Mouse (Mus musculus): ENCODE measurements around the gene Dtnb. TPM values are rescaled to one million over a fixed set of nuclear protein-coding genes. Genes with fewer than 3 reads are reported as not detected.

Gene Dtnb
- polyA plus RNA-seq, 1 experiment from 2014 or later = 16.3 TPM

DNA sequence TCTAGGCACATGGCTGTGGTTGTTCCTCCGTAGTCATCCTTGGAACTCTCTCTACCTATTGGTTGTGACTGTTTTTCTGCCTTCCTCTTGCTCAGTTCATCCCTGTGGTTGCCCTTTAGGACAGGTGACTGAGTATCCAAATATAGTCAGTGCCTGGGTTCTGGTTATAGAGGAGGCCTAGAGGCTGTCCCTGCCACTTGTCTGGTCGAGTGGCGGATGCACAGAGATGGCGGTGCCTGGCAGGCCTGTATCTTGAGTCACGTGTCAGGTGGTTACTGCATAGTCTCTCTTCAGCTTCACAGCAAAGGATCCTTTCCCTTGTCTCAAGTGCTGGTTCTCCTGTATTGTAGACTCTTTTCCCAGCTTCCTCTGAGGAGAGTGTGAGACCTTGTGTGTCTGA is 255.6 kb downstream of the Dtnb start:
- H3K4me3 ChIP-seq (replicated peaks) = no peak overlapping the region
- ATAC-seq (ENCODE audit: low read depth) = no peak
- WGBS (ENCODE audit: insufficient replicate concordance) = 80% methylated on average over 5 of the region's 5 CpGs
- H3K27ac ChIP-seq = no peak overlapping the region
- no peak overlapping the region for H3K9ac ChIP-seq
- no peak overlapping the region for H3K4me2 ChIP-seq
- H3K36me3 ChIP-seq = no peaks in the 10 kb centered on the region
- no peak for DNase-seq
- no peaks in the 10 kb centered on the region for H3K27me3 ChIP-seq
- H3K4me1 ChIP-seq (replicated peaks) = peaks cover 24% of the 10 kb centered on the region
- H3K9me3 ChIP-seq (replicated peaks) = no peaks in the 10 kb centered on the region

Small RNA genes within 50 kb of the gene (microRNA-seq; reads per million reads assigned to microRNA genes)
- not detected for gene Gm26050

Other genes starting within 250 kb of the Dtnb start
- 1.0 and 1.2 TPM in 2 replicates for gene Kif3c, start 207.2 kb upstream of the Dtnb start, polyA plus RNA-seq (2015; fragmentation: Nextera tagmentation; extraction: Ambion mirVana)
- gene Asxl2, start 145.5 kb upstream of the Dtnb start, polyA plus RNA-seq (2015; fragmentation: Nextera tagmentation; extraction: Ambion mirVana) = 9.6 and 12.3 TPM in 2 replicates
- 29.6 and 33.7 TPM in 2 replicates for gene Dnmt3a, start 233.6 kb downstream of the Dtnb start, polyA plus RNA-seq (2015; fragmentation: Nextera tagmentation; extraction: Ambion mirVana)

All from liver, embryonic 13.5 days (tissue).